21 mouse cellular contexts compared by ENCODE assay signal in the genomic region with DNA sequence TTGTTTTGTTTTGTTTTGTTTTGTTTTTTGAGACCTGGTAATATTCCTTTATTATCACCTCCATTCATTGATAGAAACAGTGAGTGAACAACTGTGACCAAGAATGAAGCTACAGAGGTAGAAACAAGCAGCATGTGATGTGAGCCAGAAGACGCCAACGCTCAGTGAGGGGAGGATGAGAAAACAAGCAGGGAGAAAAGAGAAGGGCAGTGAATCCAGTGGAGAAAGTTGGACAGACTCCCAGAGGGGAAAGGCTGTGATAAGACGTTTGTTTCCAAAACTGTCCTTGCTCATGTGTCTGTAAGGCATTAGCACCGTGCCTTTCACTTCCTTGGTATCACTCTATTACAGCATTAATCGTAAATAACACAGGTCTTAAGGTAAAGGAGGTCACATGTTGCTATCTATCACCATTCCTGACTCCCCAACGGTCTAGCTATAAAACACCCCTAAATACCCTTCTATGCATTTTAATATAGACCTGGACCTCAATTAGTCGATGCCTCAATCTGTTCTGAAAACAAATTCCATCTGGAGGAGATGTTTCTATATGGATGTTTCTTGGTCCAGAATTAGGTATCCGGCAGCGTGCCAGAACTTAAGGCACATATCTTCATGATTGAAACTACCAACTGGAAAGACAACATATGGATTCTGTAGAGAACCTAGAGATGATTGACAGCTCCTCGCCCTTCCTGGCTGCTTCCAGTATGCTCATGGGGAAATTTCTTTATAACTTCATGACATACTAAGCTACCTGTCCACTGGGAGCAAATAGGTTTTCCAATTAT.
DNase-seq lines count a peak whose midpoint lies in the region; ATAC-seq and TF ChIP-seq lines count a peak whose summit lies in the region.
"Had no signal": no experiment of that assay in that cellular context is flagged by ENCODE, and none has a peak within 500 bp of the region (broad histone marks: within the 10 kb centered on the region; RNA-seq: fewer than 3 reads in every experiment).

No protein-coding gene starts in this region.

- no peaks in the 10 kb centered on the region for H3K9me3 ChIP-seq in heart, embryonic 13.5 days
- H3K9me3 ChIP-seq in lung, embryonic 14.5 days (ENCODE audit: low read depth, low read length): no peaks in the 10 kb centered on the region
- no peaks in the 10 kb centered on the region for H3K9me3 ChIP-seq in forebrain, embryonic 15.5 days
- H3K9me3 ChIP-seq: hindbrain, embryonic 12.5 days; limb, embryonic 10.5 days; liver, embryonic 13.5 days; neural tube, embryonic 12.5 days; stomach, embryonic 15.5 days had no signal

- peak overlapping the region; percentile 69 for H3K27ac ChIP-seq in heart, embryonic 13.5 days (replicated peaks)
- peak overlapping the region; percentile 10; the same call in 1 of the 2 replicates for H3K27ac ChIP-seq in lung, embryonic 14.5 days (ENCODE audit: low read depth)
- H3K27ac ChIP-seq in brown adipose tissue, adult 24 weeks (replicated peaks; ENCODE audit: low read depth, low read length): peak overlapping the region; percentile 61
- no peak overlapping the region for H3K27ac ChIP-seq in forebrain, embryonic 15.5 days (replicated peaks)
- H3K27ac ChIP-seq: hindbrain, embryonic 12.5 days; liver, embryonic 13.5 days; macrophage; neural tube, embryonic 12.5 days; stomach, embryonic 15.5 days had no signal

- no peak overlapping the region for H3K4me3 ChIP-seq in heart, embryonic 13.5 days
- H3K4me3 ChIP-seq in lung, embryonic 14.5 days (ENCODE audit: low read depth, low read length): no peak overlapping the region
- H3K4me3 ChIP-seq in brown adipose tissue, adult 24 weeks (ENCODE audit: insufficient read depth, low read depth, low read length): no peak overlapping the region
- no peak overlapping the region for H3K4me3 ChIP-seq in forebrain, embryonic 15.5 days
- H3K4me3 ChIP-seq: hindbrain, embryonic 12.5 days; limb, embryonic 10.5 days; liver, embryonic 13.5 days; neural tube, embryonic 12.5 days; stomach, embryonic 15.5 days had no signal

- no peaks in the 10 kb centered on the region for H3K36me3 ChIP-seq in heart, embryonic 13.5 days
- H3K36me3 ChIP-seq in lung, embryonic 14.5 days (ENCODE audit: insufficient read depth): no peaks in the 10 kb centered on the region; the same call in 1 of the 2 replicates
- H3K36me3 ChIP-seq in forebrain, embryonic 15.5 days: no peaks in the 10 kb centered on the region
- H3K36me3 ChIP-seq: hindbrain, embryonic 12.5 days; limb, embryonic 10.5 days; liver, embryonic 13.5 days; neural tube, embryonic 12.5 days; stomach, embryonic 15.5 days had no signal

- peaks cover 39% of the 10 kb centered on the region for H3K4me1 ChIP-seq in heart, embryonic 13.5 days
- peaks cover 16% of the 10 kb centered on the region for H3K4me1 ChIP-seq in lung, embryonic 14.5 days (ENCODE audit: insufficient read depth)
- H3K4me1 ChIP-seq in brown adipose tissue, adult 24 weeks (ENCODE audit: control insufficient read depth, insufficient read depth, insufficient read length, low read length): peaks cover 23% of the 10 kb centered on the region; the same call in 1 of the 2 replicates
- H3K4me1 ChIP-seq in forebrain, embryonic 15.5 days: peaks cover 2% of the 10 kb centered on the region; the same call in 1 of the 2 replicates
- H3K4me1 ChIP-seq: neural tube, embryonic 12.5 days; stomach, embryonic 15.5 days had no signal

- WGBS in heart, embryonic 13.5 days: 41% methylated on average over 10 of the region's 10 CpGs
- 57% methylated on average over 10 of the region's 10 CpGs for WGBS in lung, embryonic 14.5 days
- 77% methylated on average over 10 of the region's 10 CpGs for WGBS in forebrain, embryonic 15.5 days

- TF ChIP-seq CTCF in lung, embryonic 14.5 days (IDR thresholded peaks at IDR 0.05; ENCODE audit: low read depth): no peak

- intact Hi-C loops in heart, postnatal 36 days (cut with DNase I): loop anchor here (5.0 kb wide), 1 partner anchor 133 kb away; no protein-coding TSS in a partner anchor

- DNase-seq in heart, postnatal 36 days: no peak
- peak; percentile 70 for DNase-seq in lung, embryonic 14.5 days
- no peak for DNase-seq in lung, adult 18-20 months
- DNase-seq in heart, postnatal 4 days: peak; percentile 18
- DNase-seq: adrenal gland, postnatal 36 days; cerebellum, adult 9-10 months; gastrocnemius, postnatal 25 days; kidney, postnatal 4 days; liver, embryonic 13.5 days had no signal

- H3K9ac ChIP-seq in heart, embryonic 13.5 days: no peak overlapping the region
- H3K9ac ChIP-seq in lung, embryonic 14.5 days: no peak overlapping the region
- H3K9ac ChIP-seq in forebrain, embryonic 15.5 days (replicated peaks): no peak overlapping the region
- H3K9ac ChIP-seq: hindbrain, embryonic 12.5 days; liver, embryonic 13.5 days; neural tube, embryonic 12.5 days; stomach, embryonic 15.5 days had no signal

- H3K4me2 ChIP-seq in heart, embryonic 13.5 days: peak overlapping the region; percentile 12
- H3K4me2 ChIP-seq in lung, embryonic 14.5 days: no peak overlapping the region
- H3K4me2 ChIP-seq in forebrain, embryonic 15.5 days (replicated peaks): no peak overlapping the region
- H3K4me2 ChIP-seq: hindbrain, embryonic 12.5 days; liver, embryonic 13.5 days; midbrain, embryonic 11.5 days; neural tube, embryonic 12.5 days; stomach, embryonic 15.5 days had no signal

- H3K27me3 ChIP-seq in heart, embryonic 13.5 days (replicated peaks): no peaks in the 10 kb centered on the region
- no peaks in the 10 kb centered on the region for H3K27me3 ChIP-seq in lung, embryonic 14.5 days (ENCODE audit: insufficient read depth, low read length)
- H3K27me3 ChIP-seq in forebrain, embryonic 15.5 days: no peaks in the 10 kb centered on the region
- H3K27me3 ChIP-seq: hindbrain, embryonic 12.5 days; liver, embryonic 13.5 days; neural tube, embryonic 12.5 days; stomach, embryonic 15.5 days had no signal

- no peak; the same call in 1 of the 2 replicates for ATAC-seq in heart, embryonic 13.5 days (ENCODE audit: extremely low read depth, insufficient number of reproducible peaks, low FRiP score, low TSS enrichment)
- peak; percentile 19; the same call in 1 of the 2 replicates for ATAC-seq in lung, embryonic 14.5 days (ENCODE audit: insufficient read depth)
- no peak for ATAC-seq in forebrain, embryonic 15.5 days (replicated peaks)
- ATAC-seq: activated CD4-positive, CD25-positive, alpha-beta regulatory T cell, adult 4 months; inflammation-experienced regulatory T-cells, adult 6 months; Patski had no signal

Comparison
In these comparisons a context has a peak if more than half of its experiments do, and no peak if none do; other contexts are left out.
1. DNase-seq: peak in lung, embryonic 14.5 days (single experiment) and heart, postnatal 4 days (single experiment); none in heart, postnatal 36 days (0 of 2) and lung, adult 18-20 months (0 of 2).